Mouse (Mus musculus) monocyte, adult 59 days (primary cell): Measurements from ENCODE around the gene Gpr142. TPM values are rescaled to one million over a fixed set of nuclear protein-coding genes. Genes with fewer than 3 reads are reported as not detected.

ENCODE experiments used
- total RNA-seq, 2 experiments: library from RNA; stranded (reverse); gene quantifications; one replicate each; pipeline ENCODE4 v1.2.4; 2023

Gene Gpr142
- total RNA-seq = not detected

DNA sequence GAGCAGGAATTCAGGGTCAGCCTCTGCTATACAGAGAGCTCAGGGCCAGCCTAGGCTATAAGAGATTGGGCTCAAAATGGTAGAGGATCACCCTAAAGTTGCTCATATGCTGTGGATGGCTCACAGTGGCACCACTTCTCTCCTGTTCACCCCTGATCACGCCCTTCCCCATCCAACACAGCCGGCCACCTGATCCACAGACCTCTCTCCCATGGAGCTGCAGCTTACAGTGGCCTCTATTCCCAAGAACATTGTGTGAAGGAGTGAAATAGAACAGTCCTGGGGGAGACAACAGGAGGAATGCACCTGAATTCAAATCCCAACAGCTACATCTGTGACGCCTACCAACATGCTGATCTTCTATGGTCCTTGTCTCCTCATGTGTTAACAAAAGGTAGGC is at the start of gene Gpr142:
Gene Gpr142 (plus strand): TSS at position 301 of the 400 bp plus-strand sequence.

DNA sequence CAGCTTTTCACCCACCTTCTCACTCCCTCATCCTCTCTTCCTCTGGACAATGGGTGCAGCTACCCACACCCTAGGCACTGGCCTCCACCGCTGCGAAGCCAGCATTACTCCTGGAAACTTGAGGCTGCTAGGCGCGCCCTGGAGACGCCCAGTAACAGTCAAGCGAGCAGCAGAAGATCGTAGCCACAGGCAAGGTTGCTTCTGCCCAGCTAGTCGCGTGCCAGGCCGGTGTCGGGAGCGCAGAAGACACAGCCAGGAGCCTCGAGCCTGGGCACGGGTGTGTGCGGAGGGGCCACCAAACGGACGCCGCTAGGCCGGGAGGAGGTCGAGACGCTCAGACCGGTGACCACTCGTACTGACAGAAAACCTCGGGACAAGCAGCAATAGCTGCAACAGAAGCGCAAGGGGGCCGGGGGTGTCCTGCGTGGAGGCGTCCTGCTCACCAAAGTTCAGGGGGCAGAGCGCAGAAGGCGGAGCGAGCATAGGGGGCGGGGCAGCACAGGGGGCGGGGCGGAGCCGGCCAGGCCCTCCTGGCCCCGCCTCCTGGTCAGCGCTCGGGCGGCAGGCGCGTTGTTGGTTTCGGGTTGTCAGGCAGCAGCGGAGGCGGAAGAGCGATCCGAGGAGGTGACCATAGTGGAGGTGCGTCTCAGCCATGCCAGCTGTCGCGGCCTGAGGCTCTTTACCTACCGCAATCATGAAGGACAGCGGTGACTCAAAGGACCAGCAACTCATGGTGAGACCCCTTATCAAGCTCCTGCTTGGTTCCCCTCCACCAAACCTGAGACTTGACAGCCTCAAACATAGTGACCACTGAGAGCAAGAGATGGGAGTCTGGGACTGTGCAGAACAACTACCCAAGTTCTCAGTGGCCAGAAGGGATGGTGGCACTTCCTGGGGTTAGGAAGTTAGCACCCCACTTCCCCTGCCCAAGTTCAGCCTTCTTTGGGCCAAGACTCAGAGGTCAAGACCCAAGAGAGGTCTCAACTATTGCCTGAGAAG is 33.6 kb upstream of the Gpr142 start, which contains the start of gene Kif19a:
Gene Kif19a (plus strand): TSS at position 569 of the 999 bp plus-strand sequence.

GRCm38 (mm10) chr11:114795848-114796322 is 2.8 kb upstream of the Gpr142 start, which contains the start of gene Btbd17:
Gene Btbd17 (minus strand): TSS chr11:114795945.

GRCm38 (mm10) chr11:114850452-114851268 is 51.9 kb downstream of the Gpr142 start, which contains the start of gene Gprc5c:
Gene Gprc5c (plus strand): TSS chr11:114851152.

Other genes with a start within 250 kb of the Gpr142 start
- gene Rpl38, start 130.4 kb upstream of the Gpr142 start, total RNA-seq = 1,000 to 10,000 TPM; 1,255 to 1,587 TPM
- gene Ttyh2, start 123.5 kb upstream of the Gpr142 start, total RNA-seq = 10 to 100 TPM; 10.0 to 15.2 TPM
- gene Dnaic2, start 71.5 kb upstream of the Gpr142 start, total RNA-seq = not detected
- gene Kif19a, start 33.5 kb upstream of the Gpr142 start, total RNA-seq = 1 to 10 TPM; 4.4 to 5.6 TPM
- not detected for gene Btbd17, start 3.0 kb upstream of the Gpr142 start, total RNA-seq
- 10 to 100 TPM; 22.6 to 32.7 TPM for gene Gprc5c, start 52.2 kb downstream of the Gpr142 start, total RNA-seq
- gene Cd300a, start 91.1 kb downstream of the Gpr142 start, total RNA-seq = 100 to 1,000 TPM; 240 to 258 TPM
- gene Cd300lb, start 135.5 kb downstream of the Gpr142 start, total RNA-seq = 100 to 1,000 TPM in 1 of 2 experiments, 10 to 100 TPM in 1; 96.4 to 113 TPM
- 1 to 10 TPM; 2.6 to 3.0 TPM for gene Cd300c, start 170.2 kb downstream of the Gpr142 start, total RNA-seq
- 10 to 100 TPM; 70.1 to 76.9 TPM for gene Cd300ld, start 191.0 kb downstream of the Gpr142 start, total RNA-seq
- gene Cd300c2, start 203.0 kb downstream of the Gpr142 start, total RNA-seq = 100 to 1,000 TPM; 272 to 297 TPM
- under 1 TPM in 1 of 2 experiments, not detected in 1; 0.91 TPM for gene Cd300ld2, start 217.3 kb downstream of the Gpr142 start, total RNA-seq
- 1 to 10 TPM; 1.1 to 1.7 TPM for gene Cd300ld4, start 228.1 kb downstream of the Gpr142 start, total RNA-seq
- 100 to 1,000 TPM; 259 to 275 TPM for gene Cd300ld5, start 238.8 kb downstream of the Gpr142 start, total RNA-seq
- 100 to 1,000 TPM; 153 to 264 TPM for gene Cd300ld3, start 249.5 kb downstream of the Gpr142 start, total RNA-seq